Mouse (Mus musculus) brain, embryonic 14.5 days (tissue): ENCODE data around the gene Epn3.

Source experiments
- CTCF ChIP-seq: fragments of 200-500 bp; IDR thresholded peaks from 2 replicates; pipeline ENCODE4 v1.5.1; 2012; ENCODE audit warnings: inconsistent platforms, mild to moderate bottlenecking, moderate library complexity, borderline replicate concordance; ENCODE audit not compliant: insufficient read depth, insufficient read length; ENCODE audit errors: extremely low read depth
- POLR2A ChIP-seq: fragments of 200-500 bp; IDR thresholded peaks from 2 replicates; pipeline ENCODE4 v1.6.1; 2012; ENCODE audit warnings: mild to moderate bottlenecking, inconsistent platforms, borderline replicate concordance; ENCODE audit not compliant: poor library complexity, insufficient read depth, insufficient read length, severe bottlenecking; ENCODE audit errors: extremely low read depth

DNA sequence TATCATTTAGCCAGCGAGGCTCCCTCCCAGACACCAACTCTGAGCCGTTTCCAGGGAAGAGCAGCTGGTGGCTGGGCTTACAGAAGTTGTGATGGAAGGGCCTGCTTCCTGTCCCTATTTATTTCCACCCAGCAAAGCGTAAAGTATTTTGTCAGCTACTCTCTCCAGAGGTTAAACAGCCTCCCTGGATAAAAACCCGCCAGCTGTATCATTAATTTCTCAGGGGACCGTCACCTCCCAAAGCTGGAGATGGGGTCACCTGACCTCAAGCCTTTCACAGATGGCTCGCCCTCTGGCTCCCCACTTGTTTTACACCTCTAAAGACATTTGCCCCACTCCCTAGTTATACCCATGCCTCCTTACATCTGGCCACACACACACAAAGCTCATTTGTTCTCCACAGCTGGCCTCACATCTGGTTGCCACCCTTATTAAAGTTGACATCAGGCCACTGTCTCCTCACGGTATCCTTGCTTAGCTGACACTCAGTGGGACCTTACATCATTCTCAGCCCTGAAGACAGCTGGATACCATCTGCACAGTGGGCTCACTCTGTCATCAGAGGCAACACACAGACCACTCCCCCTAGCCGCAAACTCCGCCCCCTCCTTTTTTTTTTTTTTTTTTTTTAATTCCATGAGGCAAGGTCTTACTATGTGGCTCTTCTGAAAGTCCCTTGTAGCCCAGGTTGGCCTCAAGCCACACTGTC lies 26.6 kb upstream of the Epn3 start:
- TF ChIP-seq POLR2A, result no peak
- TF ChIP-seq CTCF, result no peak
